Mouse (Mus musculus) stomach, postnatal 0 days (tissue): Measurements from ENCODE around the gene Phka1.
"Not testable (repeated sequence)": the region's sequence is repeated elsewhere in the genome, so short reads cannot be mapped to it uniquely, and the experiment has no call there.

Source experiments
- CTCF ChIP-seq: IDR thresholded peaks from 2 replicates; pipeline ENCODE4 v1.5.1; 2016; ENCODE audit warnings: antibody characterized with exemption, low read depth, mild to moderate bottlenecking, moderate library complexity
- EP300 ChIP-seq: optimal IDR thresholded peaks from 2 replicates; pipeline ENCODE3; 2016; ENCODE audit warnings: antibody characterized with exemption

DNA sequence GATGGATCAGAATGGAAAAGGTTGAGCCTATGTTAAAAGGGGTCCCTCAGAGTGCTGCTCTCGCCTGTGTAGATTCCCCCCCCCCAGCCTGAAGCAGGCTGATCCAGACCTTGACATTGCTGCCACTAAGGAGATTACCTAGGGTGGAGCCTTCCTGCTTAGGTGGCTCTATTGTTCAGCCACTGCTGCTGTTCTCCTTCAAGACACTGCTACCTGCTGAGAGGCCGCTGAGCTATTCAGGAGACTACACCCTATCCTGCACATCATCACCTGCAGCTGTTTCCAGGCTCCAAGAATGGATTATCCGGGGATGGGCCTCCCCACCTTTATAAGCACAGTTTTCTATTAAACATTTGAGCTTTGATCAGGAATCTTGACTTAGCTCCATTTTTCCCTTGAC lies 40.7 kb upstream of the Phka1 start:
- TF ChIP-seq CTCF, EP300: not testable (repeated sequence)
